Mouse (Mus musculus) left cerebral cortex, adult 18-20 months (tissue): ENCODE results near the gene Olfr459. TPM values are rescaled to one million over a fixed set of nuclear protein-coding genes. Genes with fewer than 3 reads are reported as not detected.

Source experiments
- DNase-seq, 2 experiments: peaks; one replicate each; pipeline ENCODE4 v3.0.0; 2021 to 2022; ENCODE audit warnings: low spot score in 2 of 2, mixed read lengths in 1 of 2
- long read RNA-seq, 2 experiments: library from polyadenylated mRNA; stranded (forward); transcript quantifications; one replicate each; pipeline ENCODE4 v2.0.0; 2021
- total RNA-seq, 2 experiments: library from RNA; stranded (reverse); gene quantifications; 2 replicates each; pipeline ENCODE4 v1.2.3; 2021

The Olfr459 gene
- total RNA-seq, result not detected
- long read RNA-seq, experiment 1, result 0 reads
- long read RNA-seq, experiment 2, result 0 reads

- no peak for DNase-seq
Observed at GRCm38 (mm10) chr6:41775077-41775476, at the start of gene Olfr459. Olfr459 (minus strand) TSS chr6:41775177.

- DNase-seq, result no peak
Observed at GRCm38 (mm10) chr6:41824086-41824485, 49.1 kb upstream of the Olfr459 start.

GRCm38 (mm10) chr6:41786700-41787099, 11.7 kb upstream of the Olfr459 start:
- DNase-seq, result peak in 1 of 2 experiments; percentile 7

GRCm38 (mm10) chr6:41775721-41776120, 744 bp upstream of the Olfr459 start:
- DNase-seq, result peak; percentile 60 to 78

GRCm38 (mm10) chr6:41769872-41770271, 5.1 kb downstream of the Olfr459 start:
- DNase-seq, result no peak

- DNase-seq, result no peak
Observed at GRCm38 (mm10) chr6:41764306-41764705, 10.7 kb downstream of the Olfr459 start.

- no peak for DNase-seq
Observed at GRCm38 (mm10) chr6:41762370-41762757, 12.6 kb downstream of the Olfr459 start.

GRCm38 (mm10) chr6:41761702-41762369, 13.1 kb downstream of the Olfr459 start:
- DNase-seq, result peak; percentile 55 to 73

- DNase-seq, result no peak
Observed at GRCm38 (mm10) chr6:41759618-41760017, 15.4 kb downstream of the Olfr459 start.

- no peak for DNase-seq
Observed at GRCm38 (mm10) chr6:41758421-41758820, 16.6 kb downstream of the Olfr459 start.

GRCm38 (mm10) chr6:41757199-41757598, 17.8 kb downstream of the Olfr459 start:
- DNase-seq, result no peak

GRCm38 (mm10) chr6:41754626-41755025, 20.4 kb downstream of the Olfr459 start:
- DNase-seq, result no peak

- DNase-seq, result no peak
Observed at GRCm38 (mm10) chr6:41744664-41745392, 30.1 kb downstream of the Olfr459 start.

- no peak for DNase-seq
Observed at GRCm38 (mm10) chr6:41741101-41741500, 33.9 kb downstream of the Olfr459 start.

- DNase-seq, result peak in 1 of 2 experiments; percentile 8
Observed at GRCm38 (mm10) chr6:41734719-41735470, 40.1 kb downstream of the Olfr459 start.

- no peak for DNase-seq
Observed at GRCm38 (mm10) chr6:41727989-41728609, 46.9 kb downstream of the Olfr459 start.

GRCm38 (mm10) chr6:41721430-41721829, 53.5 kb downstream of the Olfr459 start:
- no peak for DNase-seq
